Mouse (Mus musculus): ENCODE results near the gene Nacc1. TPM values are rescaled to one million over a fixed set of nuclear protein-coding genes. Genes with fewer than 3 reads are reported as not detected.
A peak's percentile ranks its signal among the peaks of the same experiment; 100 is the strongest.

Gene Nacc1
- polyA plus RNA-seq, 1 experiment from 2014 or later = 33.8 TPM

DNA sequence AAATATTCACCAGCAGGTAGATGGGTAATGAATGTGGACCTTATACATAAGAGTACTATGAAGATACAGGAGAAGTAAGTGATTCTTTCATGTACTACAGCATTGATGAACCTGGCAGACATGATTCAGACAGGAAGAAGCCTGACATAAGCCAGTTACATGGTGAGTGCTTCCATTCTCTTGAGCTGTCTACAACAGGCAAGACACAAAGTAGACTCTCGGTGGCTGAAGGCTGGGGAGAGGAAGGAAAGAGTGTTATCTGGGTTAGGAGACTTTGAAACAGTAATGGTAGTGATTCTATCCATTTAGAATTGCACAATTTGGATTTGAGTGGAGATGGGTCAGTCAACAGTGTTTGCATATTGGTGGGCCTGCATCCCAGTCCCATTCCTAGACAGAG lies 28.7 kb downstream of the Nacc1 start:
- Histone ChIP-seq H3K27me3 (ENCODE audit: insufficient read depth, low read length) (no peaks in the 10 kb centered on the region), H3K27ac (ENCODE audit: low read depth) (peak overlapping the region; percentile 97; the same call in 1 of the 2 replicates), H3K9ac (no peak overlapping the region), H3K4me3 (ENCODE audit: low read depth, low read length) (no peak overlapping the region), H3K4me2 (peak overlapping the region; percentile 89), H3K4me1 (ENCODE audit: insufficient read depth) (peaks cover 35% of the 10 kb centered on the region), H3K9me3 (ENCODE audit: low read depth, low read length) (no peaks in the 10 kb centered on the region), H3K36me3 (ENCODE audit: insufficient read depth) (no peaks in the 10 kb centered on the region)
- ATAC-seq (ENCODE audit: insufficient read depth) (no peak), DNase-seq (no peak)
- 76% methylated on average over 1 of the region's 1 CpGs for WGBS
- TF ChIP-seq CTCF (IDR thresholded peaks at IDR 0.05; ENCODE audit: low read depth) = no peak

DNA sequence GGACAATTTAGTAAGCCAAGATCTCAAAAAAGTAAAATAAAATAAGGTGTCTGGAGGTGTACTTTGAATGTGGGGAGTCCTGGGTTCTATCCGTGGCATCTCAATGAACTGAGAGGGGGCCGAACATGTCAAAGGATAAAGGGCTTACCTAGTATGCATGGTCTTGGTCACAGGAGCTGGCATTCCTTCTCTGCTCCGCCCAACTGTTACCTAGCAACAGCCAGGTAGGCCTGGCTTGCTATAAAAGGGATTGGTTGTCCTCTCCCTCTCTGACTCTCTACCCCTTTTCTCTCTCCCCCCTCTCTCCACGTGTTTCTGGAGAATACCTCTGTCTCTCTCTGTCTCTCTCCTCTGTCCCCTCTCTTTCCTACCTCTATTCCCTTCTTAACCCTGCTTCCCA lies 30.0 kb downstream of the Nacc1 start:
- no peaks in the 10 kb centered on the region for H3K27me3 ChIP-seq (ENCODE audit: insufficient read depth, low read length)
- 38% methylated on average over 4 of the region's 4 CpGs for WGBS
- no peak overlapping the region for H3K4me3 ChIP-seq (ENCODE audit: low read depth, low read length)
- no peaks in the 10 kb centered on the region for H3K9me3 ChIP-seq (ENCODE audit: low read depth, low read length)
- no peak for TF ChIP-seq CTCF (IDR thresholded peaks at IDR 0.05; ENCODE audit: low read depth)
- H3K4me2 ChIP-seq = peak overlapping the region; percentile 91; the same call in 1 of the 2 replicates
- DNase-seq (peak; percentile 53), ATAC-seq (ENCODE audit: insufficient read depth) (no peak)
- peaks cover 32% of the 10 kb centered on the region for H3K4me1 ChIP-seq (ENCODE audit: insufficient read depth)
- H3K9ac ChIP-seq = no peak overlapping the region
- no peaks in the 10 kb centered on the region for H3K36me3 ChIP-seq (ENCODE audit: insufficient read depth)
- peak overlapping the region; percentile 99 for H3K27ac ChIP-seq (ENCODE audit: low read depth)

DNA sequence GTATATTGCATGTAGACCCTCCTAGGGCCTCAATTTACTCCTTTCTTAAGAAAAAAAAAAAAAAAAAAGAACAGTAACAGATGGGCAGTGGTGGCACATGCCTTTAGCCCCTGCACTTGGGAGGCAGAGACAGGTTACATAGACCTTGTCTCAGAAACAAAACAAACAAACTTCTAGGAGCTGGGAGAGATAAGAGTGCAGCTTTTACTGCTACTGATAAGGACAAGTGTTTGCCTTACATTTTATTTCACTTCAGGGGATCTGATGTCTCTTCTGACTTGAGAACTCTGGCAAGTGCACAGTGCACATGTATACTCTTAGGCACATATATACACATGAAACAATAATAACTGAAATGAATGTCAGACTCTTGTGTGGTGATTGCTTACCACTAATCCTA lies 30.5 kb downstream of the Nacc1 start:
- peak overlapping the region; percentile 91 for H3K4me2 ChIP-seq
- no peaks in the 10 kb centered on the region for H3K36me3 ChIP-seq (ENCODE audit: insufficient read depth)
- H3K4me3 ChIP-seq (ENCODE audit: low read depth, low read length) = peak overlapping the region; percentile 39
- no peak for DNase-seq
- no peak for TF ChIP-seq CTCF (IDR thresholded peaks at IDR 0.05; ENCODE audit: low read depth)
- no peaks in the 10 kb centered on the region for H3K9me3 ChIP-seq (ENCODE audit: low read depth, low read length)
- no peak for ATAC-seq (ENCODE audit: insufficient read depth)
- peak overlapping the region; percentile 99 for H3K27ac ChIP-seq (ENCODE audit: low read depth)
- peak overlapping the region; percentile 71; the same call in 1 of the 2 replicates for H3K9ac ChIP-seq
- H3K4me1 ChIP-seq (ENCODE audit: insufficient read depth) = peaks cover 32% of the 10 kb centered on the region
- no peaks in the 10 kb centered on the region for H3K27me3 ChIP-seq (ENCODE audit: insufficient read depth, low read length)

DNA sequence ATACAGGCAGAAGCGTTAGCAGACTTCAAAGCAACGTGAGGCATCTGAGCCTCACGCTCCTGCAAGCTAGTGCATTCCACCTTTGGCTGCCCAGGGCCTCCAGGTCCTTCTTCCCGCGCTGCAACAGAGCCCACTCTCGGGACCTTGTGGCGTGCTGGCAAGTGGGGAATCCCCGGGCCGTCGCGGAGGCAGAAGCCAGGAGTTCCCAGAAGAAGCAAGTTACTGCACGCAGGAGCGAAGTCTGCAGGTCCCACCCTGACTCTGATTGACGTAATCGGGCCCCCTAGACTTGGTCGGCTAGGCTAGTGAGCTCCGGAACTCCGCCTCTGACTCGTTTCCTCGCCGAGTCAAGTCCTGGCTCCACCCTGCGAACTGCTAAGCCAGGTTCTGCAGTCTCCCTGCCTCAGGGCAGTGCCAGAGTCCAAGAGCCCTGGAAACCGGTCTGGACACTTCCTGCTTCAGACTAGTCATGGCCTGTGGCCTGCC lies 31.0 kb downstream of the Nacc1 start:
- ATAC-seq (ENCODE audit: insufficient read depth) = peak; percentile 55
- DNase-seq = peak; percentile 91
- peak overlapping the region; percentile 71 for H3K9ac ChIP-seq
- TF ChIP-seq CTCF (IDR thresholded peaks at IDR 0.05; ENCODE audit: low read depth) = no peak
- H3K36me3 ChIP-seq (ENCODE audit: insufficient read depth) = no peaks in the 10 kb centered on the region
- H3K4me3 ChIP-seq (ENCODE audit: low read depth, low read length) = peak overlapping the region; percentile 39
- H3K9me3 ChIP-seq (ENCODE audit: low read depth, low read length) = no peaks in the 10 kb centered on the region
- WGBS = under 1% methylated on average over 23 of the region's 23 CpGs
- no peaks in the 10 kb centered on the region for H3K27me3 ChIP-seq (ENCODE audit: insufficient read depth, low read length)
- peak overlapping the region; percentile 91 for H3K4me2 ChIP-seq
- H3K4me1 ChIP-seq (ENCODE audit: insufficient read depth) = peaks cover 32% of the 10 kb centered on the region
- peak overlapping the region; percentile 99 for H3K27ac ChIP-seq (ENCODE audit: low read depth)

DNA sequence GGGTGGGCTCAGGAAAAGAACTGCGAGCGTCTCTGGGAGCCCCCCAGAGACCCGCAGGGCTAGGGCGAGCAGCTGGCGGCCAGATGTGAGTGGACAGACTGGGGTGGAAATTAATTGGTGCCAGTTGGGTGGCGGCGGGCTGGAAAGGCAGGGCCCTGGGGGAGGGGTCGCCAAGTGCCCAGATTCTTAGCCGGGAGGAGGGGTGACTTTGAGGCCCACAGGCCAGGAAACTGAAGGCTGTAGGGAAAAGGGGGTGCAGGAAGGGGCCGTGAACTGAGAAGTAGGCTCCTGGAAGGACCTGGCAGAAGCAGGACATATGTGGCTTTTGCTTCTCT lies 31.5 kb downstream of the Nacc1 start:
- H3K4me1 ChIP-seq (ENCODE audit: insufficient read depth) = peaks cover 32% of the 10 kb centered on the region
- H3K9me3 ChIP-seq (ENCODE audit: low read depth, low read length) = no peaks in the 10 kb centered on the region
- peak overlapping the region; percentile 91 for H3K4me2 ChIP-seq
- whole genome bisulfite sequencing = 1% methylated on average over 10 of the region's 10 CpGs
- peak; percentile 78 for DNase-seq
- no peak for TF ChIP-seq CTCF (IDR thresholded peaks at IDR 0.05; ENCODE audit: low read depth)
- peak overlapping the region; percentile 39 for H3K4me3 ChIP-seq (ENCODE audit: low read depth, low read length)
- no peaks in the 10 kb centered on the region for H3K36me3 ChIP-seq (ENCODE audit: insufficient read depth)
- no peaks in the 10 kb centered on the region for H3K27me3 ChIP-seq (ENCODE audit: insufficient read depth, low read length)
- peak overlapping the region; percentile 71 for H3K9ac ChIP-seq
- H3K27ac ChIP-seq (ENCODE audit: low read depth) = peak overlapping the region; percentile 99
- peak; percentile 29 for ATAC-seq (ENCODE audit: insufficient read depth)

DNA sequence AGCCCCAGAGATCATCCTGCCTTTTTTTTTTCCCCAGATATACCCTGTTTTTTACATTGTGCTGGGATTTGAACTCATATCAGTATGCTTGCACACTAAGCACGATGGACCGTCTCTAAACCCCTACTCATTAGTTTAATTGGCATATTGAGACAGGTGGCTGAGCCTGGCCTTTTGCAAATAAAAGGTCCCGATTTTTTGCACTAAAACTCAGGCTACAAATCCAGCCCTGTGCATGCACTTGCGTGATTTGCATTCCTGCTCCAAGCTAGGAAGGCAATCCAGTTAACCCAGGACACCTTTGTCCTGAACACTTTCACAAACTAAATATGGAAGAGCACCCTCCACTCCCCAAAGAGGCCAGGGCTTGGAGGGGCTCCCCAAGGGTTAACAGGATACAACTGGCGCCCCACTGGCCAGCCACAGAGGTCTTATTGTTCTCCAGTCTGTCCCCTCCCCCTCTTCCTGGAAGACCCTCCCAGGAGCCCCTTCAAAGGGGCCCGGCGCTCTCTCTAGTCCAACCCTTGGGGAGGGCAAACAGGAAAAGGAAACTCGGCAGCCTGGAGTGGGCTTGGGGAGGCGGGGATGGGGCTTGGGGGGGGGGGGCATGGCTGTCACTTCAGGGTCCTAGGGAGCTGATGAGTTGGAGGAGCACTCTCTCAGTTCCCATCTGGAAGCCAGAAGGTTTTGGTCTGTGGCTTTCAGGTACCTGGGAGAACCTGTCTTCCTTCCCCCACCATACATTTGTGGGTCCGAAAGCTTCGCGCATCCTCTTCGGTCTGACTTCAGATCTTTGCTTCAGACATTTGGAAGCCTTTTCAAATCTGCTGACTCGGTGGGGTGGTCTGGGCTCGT lies 32.1 kb downstream of the Nacc1 start:
- 2% methylated on average over 15 of the region's 15 CpGs for WGBS
- peak overlapping the region; percentile 71 for H3K9ac ChIP-seq
- H3K4me3 ChIP-seq (ENCODE audit: low read depth, low read length) = peak overlapping the region; percentile 39
- peak overlapping the region; percentile 99 for H3K27ac ChIP-seq (ENCODE audit: low read depth)
- no peak for TF ChIP-seq CTCF (IDR thresholded peaks at IDR 0.05; ENCODE audit: low read depth)
- no peaks in the 10 kb centered on the region for H3K9me3 ChIP-seq (ENCODE audit: low read depth, low read length)
- DNase-seq (peak; percentile 89), ATAC-seq (ENCODE audit: insufficient read depth) (peak; percentile 67)
- H3K27me3 ChIP-seq (ENCODE audit: insufficient read depth, low read length) = no peaks in the 10 kb centered on the region
- peaks cover 29% of the 10 kb centered on the region for H3K4me1 ChIP-seq (ENCODE audit: insufficient read depth)
- peak overlapping the region; percentile 91 for H3K4me2 ChIP-seq
- H3K36me3 ChIP-seq (ENCODE audit: insufficient read depth) = no peaks in the 10 kb centered on the region

DNA sequence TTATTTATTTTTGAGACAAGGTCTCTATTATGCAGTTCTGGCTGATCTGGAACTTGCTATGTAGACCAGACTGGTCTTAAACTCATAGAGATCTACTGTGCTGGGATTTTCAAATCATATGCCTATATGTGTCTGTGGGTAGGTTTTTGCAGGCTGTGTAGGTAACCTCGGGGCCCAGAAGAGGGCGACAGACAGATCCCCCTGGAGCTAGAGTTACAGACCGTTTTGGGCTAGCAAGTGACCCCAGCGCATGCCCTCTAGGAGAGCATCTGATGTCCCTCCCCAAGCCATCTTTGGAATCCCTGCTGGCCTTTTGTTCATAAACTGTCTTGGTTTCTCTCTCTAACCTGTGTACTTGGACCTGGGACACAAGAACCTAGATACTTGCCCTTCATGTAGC lies 33.1 kb downstream of the Nacc1 start:
- DNase-seq = no peak

More for the DNA sequence above, 33.1 kb downstream of the Nacc1 start:
- no peaks in the 10 kb centered on the region for H3K36me3 ChIP-seq (ENCODE audit: insufficient read depth)
- H3K9ac ChIP-seq = no peak overlapping the region
- 30% methylated on average over 4 of the region's 4 CpGs for WGBS
- H3K27me3 ChIP-seq (ENCODE audit: insufficient read depth, low read length) = no peaks in the 10 kb centered on the region
- H3K4me1 ChIP-seq (ENCODE audit: insufficient read depth) = peaks cover 25% of the 10 kb centered on the region
- H3K9me3 ChIP-seq (ENCODE audit: low read depth, low read length) = no peaks in the 10 kb centered on the region
- peak; percentile 47 for TF ChIP-seq CTCF (IDR thresholded peaks at IDR 0.05; ENCODE audit: low read depth)
- H3K4me2 ChIP-seq = peak overlapping the region; percentile 91
- no peak for ATAC-seq (ENCODE audit: insufficient read depth)
- H3K4me3 ChIP-seq (ENCODE audit: low read depth, low read length) = no peak overlapping the region
- H3K27ac ChIP-seq (ENCODE audit: low read depth) = peak overlapping the region; percentile 99

All from lung, embryonic 14.5 days (tissue).